Mouse (Mus musculus): ENCODE measurements around the gene Pde6d. TPM values are rescaled to one million over a fixed set of nuclear protein-coding genes. Genes with fewer than 3 reads are reported as not detected.
"Not testable (repeated sequence)": the region's sequence is repeated elsewhere in the genome, so short reads cannot be mapped to it uniquely, and the experiment has no call there.

The Pde6d gene
- polyA plus RNA-seq, 1 experiment: 33.6 TPM

DNA sequence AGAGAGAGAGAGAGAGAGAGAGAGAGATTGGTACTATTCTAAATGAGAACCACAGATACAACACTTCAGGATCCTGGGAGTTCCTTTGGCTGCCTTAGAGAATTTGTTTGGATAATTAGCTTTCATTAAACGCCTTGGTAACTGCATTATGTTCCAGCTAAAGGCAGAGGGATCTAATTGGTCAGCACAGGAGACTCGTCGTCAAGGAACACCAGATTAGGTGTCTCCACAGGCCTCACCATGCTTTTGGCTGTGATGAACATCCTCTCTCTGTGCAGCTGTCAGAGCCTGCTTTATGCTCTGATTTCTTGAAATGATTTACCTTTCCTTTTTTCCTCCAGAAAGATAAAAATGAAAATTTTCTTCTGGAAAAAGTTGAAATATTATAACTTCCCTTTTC is 35.6 kb downstream of the Pde6d start:
- no peak for TF ChIP-seq POLR2A (IDR thresholded peaks at IDR 0.05; ENCODE audit: borderline replicate concordance, low read depth, low read length)
- TF ChIP-seq CTCF (IDR thresholded peaks at IDR 0.05; ENCODE audit: low read depth, low read length): no peak
- Histone ChIP-seq H3K4me1 (ENCODE audit: control insufficient read depth, insufficient read depth, low read length) (no peaks in the 10 kb centered on the region), H3K4me3 (ENCODE audit: insufficient read depth, low read length) (no peak overlapping the region), H3K27ac (ENCODE audit: insufficient read depth, low read depth, low read length) (no peak overlapping the region)

DNA sequence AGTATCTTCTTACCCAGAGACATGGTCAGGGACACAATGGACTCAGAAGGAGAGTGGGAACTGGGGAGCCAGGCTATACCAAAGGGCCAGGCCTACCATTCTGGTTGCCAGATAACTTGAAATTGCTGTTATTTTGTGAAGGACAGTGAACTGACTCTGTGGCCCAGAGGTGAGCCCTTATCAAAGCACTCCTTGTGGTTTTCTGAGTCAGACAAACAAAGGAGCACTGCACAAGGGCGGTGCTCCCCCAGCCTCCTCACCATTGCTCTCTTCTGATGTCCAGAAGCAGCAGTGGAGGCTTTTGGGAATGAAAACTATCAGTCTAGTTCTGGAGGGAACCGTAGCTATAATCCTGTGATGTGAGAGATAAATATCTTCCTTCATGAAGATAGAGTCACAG is 39.8 kb downstream of the Pde6d start:
- TF ChIP-seq POLR2A (IDR thresholded peaks at IDR 0.05; ENCODE audit: borderline replicate concordance, low read depth, low read length): no peak
- Histone ChIP-seq H3K4me1 (ENCODE audit: control insufficient read depth, insufficient read depth, low read length) (no peaks in the 10 kb centered on the region), H3K27ac (ENCODE audit: insufficient read depth, low read depth, low read length) (no peak overlapping the region), H3K4me3 (ENCODE audit: insufficient read depth, low read length) (no peak overlapping the region)

DNA sequence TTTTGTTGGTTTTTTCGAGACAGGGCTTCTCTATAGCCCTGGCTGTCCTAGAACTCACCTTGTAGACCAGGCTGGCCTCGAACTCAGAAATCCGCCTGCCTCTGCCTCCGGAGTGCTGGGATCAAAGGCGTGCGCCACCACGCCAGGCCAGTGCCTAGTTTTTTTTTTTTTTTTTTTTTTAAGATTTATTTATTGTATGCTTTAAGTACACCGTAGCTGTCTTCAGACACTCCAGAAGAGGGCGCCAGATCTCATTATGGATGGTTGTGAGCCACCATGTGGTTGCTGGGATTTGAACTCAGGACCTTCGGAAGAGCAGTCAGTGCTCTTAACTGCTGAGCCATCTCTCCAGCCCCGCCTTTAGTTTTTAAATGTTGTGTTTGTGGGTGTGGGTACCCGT is 42.8 kb downstream of the Pde6d start:
- H3K4me1 ChIP-seq (ENCODE audit: control insufficient read depth, insufficient read depth, low read length); H3K4me3 ChIP-seq (ENCODE audit: insufficient read depth, low read length): not testable (repeated sequence)
- 0 out of 2 replicates have a peak, but pooled peaks have one; percentile 23 for TF ChIP-seq CTCF (IDR thresholded peaks at IDR 0.05; ENCODE audit: low read depth, low read length)

DNA sequence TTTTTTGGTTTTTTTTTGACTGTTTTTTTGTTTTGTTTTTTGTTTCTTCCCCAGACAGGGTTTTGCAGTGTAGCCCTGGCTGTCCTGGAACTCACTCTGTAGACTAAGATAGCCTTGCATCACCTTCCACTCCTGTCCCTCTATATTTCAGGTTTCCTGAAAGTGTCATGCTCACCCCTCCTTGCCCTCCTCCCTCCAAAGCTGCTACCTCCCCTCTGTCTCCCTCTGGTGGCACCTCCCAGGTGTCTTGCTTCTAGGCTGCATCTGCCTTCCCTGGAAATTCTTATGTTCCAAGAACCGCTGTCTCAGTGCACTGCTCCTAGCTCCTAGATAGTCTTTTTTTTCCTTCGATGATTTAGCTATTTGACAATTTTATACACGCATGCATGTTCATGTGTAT is 44.0 kb downstream of the Pde6d start:
- H3K4me3 ChIP-seq (ENCODE audit: insufficient read depth, low read length): no peak overlapping the region
- TF ChIP-seq POLR2A (IDR thresholded peaks at IDR 0.05; ENCODE audit: borderline replicate concordance, low read depth, low read length): no peak
- H3K27ac ChIP-seq (ENCODE audit: insufficient read depth, low read depth, low read length): no peak overlapping the region
- no peaks in the 10 kb centered on the region for H3K4me1 ChIP-seq (ENCODE audit: control insufficient read depth, insufficient read depth, low read length)

More for the DNA sequence above, 42.8 kb downstream of the Pde6d start:
- H3K27ac ChIP-seq (ENCODE audit: insufficient read depth, low read depth, low read length): not testable (repeated sequence)

DNA sequence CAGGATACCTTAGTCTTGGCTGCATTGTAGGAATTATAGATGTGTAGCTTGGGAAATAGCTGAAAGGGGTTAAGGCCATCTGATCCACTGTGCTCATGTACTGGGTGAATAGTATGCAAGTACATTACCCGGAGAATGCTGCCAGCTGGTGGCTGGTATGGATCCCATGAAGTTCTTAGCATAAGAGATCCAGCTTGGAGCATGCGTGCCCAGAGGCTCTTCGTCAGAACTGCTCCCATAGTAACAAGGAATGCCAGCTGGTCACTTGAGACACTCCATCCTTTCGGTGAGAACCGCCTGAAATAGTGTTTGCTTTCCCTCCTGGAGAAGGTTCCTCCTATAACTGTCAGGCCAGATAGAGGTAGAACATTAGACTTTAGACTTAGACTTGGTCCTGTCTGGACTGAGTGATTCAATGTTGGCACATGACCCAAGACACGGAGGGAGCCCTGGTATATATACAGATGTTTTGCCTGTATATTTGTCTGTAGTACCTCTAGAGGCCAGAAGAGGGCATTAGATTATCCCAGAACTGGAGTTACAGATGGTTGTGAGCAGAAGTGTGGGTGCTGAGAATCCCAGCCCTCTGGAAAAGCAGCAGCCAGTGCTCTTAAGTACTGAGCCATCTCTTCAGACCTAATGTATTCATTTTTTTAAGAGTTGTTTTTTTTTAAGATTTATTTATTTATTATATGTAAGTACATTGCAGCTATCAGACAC is 48.9 kb downstream of the Pde6d start:
- Histone ChIP-seq H3K27ac (ENCODE audit: insufficient read depth, low read depth, low read length) (no peak overlapping the region), H3K4me3 (ENCODE audit: insufficient read depth, low read length) (no peak overlapping the region), H3K4me1 (ENCODE audit: control insufficient read depth, insufficient read depth, low read length) (peaks cover 2% of the 10 kb centered on the region; the same call in 1 of the 2 replicates)
- TF ChIP-seq CTCF (IDR thresholded peaks at IDR 0.05; ENCODE audit: low read depth, low read length) (no peak), POLR2A (IDR thresholded peaks at IDR 0.05; ENCODE audit: borderline replicate concordance, low read depth, low read length) (no peak)

DNA sequence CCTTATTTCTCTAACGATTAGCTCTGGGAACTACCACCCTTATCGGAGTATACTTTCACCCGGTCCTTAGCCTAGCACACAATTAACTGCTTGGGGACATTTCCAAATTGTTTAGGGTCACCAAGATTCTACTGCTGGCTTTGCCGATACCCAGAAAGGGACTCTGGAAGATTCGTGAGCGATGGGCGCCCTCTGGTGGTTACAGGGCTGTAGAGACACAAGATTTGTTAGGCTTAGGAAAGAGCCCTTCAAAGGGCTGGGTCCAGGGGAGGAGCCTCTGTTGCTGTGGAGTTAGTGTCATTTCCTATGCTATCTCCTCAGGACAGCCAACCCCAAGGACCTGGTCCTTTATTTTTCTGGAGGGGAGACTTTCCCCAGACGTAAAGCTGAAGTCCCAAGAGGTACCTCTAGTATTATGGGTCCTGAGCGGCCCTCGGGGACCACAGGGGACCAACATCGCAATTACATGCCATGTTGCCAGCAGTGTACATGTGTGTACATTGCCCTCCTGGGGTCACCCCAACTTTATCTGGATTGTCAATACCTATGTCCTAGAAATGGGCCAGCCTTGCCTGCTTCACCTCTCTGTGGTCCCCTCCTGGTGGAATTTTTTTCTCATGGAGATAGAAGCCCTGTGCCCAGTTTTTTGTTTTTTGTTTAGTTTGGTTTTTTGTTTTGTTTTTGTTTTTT is 49.9 kb downstream of the Pde6d start:
- peaks cover 2% of the 10 kb centered on the region; the same call in 1 of the 2 replicates for H3K4me1 ChIP-seq (ENCODE audit: control insufficient read depth, insufficient read depth, low read length)
- no peak overlapping the region for H3K4me3 ChIP-seq (ENCODE audit: insufficient read depth, low read length)
- TF ChIP-seq POLR2A (IDR thresholded peaks at IDR 0.05; ENCODE audit: borderline replicate concordance, low read depth, low read length): no peak
- peak; percentile 81 for TF ChIP-seq CTCF (IDR thresholded peaks at IDR 0.05; ENCODE audit: low read depth, low read length)
- no peak overlapping the region for H3K27ac ChIP-seq (ENCODE audit: insufficient read depth, low read depth, low read length)

DNA sequence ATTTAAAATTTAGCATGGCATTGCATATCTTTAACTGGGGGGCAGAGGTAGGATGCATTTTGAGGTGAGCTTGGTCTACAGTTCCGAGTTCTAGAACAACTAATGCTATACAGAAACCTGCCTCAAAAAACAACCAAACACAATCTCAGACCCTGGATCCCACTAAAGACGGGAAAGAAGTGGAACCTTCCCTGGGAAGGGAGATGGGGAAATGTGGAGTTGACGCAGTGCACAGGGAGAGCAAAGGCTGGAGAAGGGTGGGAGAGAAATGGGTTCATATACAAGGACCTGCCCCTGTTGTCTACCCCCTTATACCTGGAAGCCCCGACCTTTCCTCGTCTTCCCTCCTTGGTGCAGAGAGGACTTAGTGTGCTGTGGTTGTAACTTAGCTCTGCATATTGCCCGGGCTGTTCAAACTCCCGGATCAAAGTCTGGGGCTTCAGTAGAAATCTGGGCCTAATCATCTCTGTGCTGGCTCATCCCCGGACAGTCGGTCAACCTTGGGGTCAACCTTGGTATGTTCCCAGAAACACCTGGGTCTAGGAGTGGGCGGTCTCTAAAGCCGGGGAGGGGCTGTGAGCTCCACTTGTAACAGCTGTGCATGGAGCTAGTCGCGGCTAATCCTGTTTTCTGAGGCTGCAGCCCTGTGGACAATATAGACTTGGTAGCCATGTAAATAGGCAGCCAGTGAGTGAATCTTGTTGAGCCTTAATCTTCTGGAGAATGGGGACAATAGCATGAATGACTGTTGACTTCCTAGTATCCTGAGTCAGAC is 50.7 kb downstream of the Pde6d start:
- no peak for TF ChIP-seq POLR2A (IDR thresholded peaks at IDR 0.05; ENCODE audit: borderline replicate concordance, low read depth, low read length)
- no peak for TF ChIP-seq CTCF (IDR thresholded peaks at IDR 0.05; ENCODE audit: low read depth, low read length)
- H3K27ac ChIP-seq (ENCODE audit: insufficient read depth, low read depth, low read length): no peak overlapping the region
- peaks cover 2% of the 10 kb centered on the region; the same call in 1 of the 2 replicates for H3K4me1 ChIP-seq (ENCODE audit: control insufficient read depth, insufficient read depth, low read length)
- no peak overlapping the region for H3K4me3 ChIP-seq (ENCODE audit: insufficient read depth, low read length)

DNA sequence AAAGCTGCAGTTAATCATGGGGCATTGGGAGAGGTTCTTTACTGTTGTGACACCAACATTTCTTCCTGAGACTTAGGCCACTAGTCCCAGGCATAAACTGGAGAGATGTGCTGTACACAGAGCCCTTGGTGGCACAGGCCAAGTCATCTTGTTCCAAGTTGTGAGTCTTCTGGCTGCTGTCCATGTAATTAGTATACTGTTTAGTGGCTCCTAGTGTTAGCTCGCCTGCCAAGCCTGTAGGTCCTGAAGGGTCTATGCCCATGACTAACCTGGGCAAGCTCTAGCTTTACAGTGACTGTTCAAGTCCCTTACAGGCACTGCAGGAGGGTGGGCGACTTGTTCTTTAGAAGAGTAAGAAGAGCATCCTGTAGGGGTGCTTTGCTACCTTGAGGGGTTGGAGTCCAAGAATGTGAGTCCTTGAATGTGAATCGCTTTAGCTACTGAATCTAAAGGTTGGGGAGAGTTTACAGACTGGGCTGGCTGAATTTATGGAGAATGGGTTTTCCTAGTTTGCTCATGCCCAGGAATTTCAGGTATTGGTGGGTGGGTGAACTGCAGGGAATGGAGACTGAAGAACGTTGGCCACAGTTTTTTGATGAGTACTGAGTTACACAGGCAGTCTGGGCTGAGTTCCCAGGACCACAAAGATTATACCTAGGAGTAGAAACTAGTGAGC is 51.4 kb downstream of the Pde6d start:
- peaks cover 2% of the 10 kb centered on the region; the same call in 1 of the 2 replicates for H3K4me1 ChIP-seq (ENCODE audit: control insufficient read depth, insufficient read depth, low read length)
- TF ChIP-seq CTCF (IDR thresholded peaks at IDR 0.05; ENCODE audit: low read depth, low read length) (no peak), POLR2A (IDR thresholded peaks at IDR 0.05; ENCODE audit: borderline replicate concordance, low read depth, low read length) (no peak)
- no peak overlapping the region for H3K27ac ChIP-seq (ENCODE audit: insufficient read depth, low read depth, low read length)
- no peak overlapping the region for H3K4me3 ChIP-seq (ENCODE audit: insufficient read depth, low read length)

DNA sequence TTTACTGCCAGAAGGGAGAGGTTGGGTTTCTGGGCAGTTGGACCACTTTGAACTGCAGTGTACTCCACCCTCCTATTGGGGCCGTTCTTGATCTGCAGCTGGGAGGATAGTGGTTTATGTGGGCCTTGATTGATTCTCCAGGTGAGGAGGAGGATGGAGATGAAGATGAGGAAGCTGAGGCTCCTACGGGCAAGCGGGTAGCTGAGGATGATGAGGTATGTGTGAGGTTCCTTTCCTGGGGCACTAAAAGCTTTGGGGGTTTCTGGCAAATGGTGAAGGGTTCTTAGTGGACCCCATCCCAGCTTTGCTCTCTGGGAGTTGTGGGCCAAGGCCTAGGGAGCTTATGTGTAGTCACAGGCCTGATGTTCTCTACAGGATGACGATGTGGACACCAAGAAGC is 52.8 kb downstream of the Pde6d start:
- peaks cover 4% of the 10 kb centered on the region; the same call in 1 of the 2 replicates for H3K4me1 ChIP-seq (ENCODE audit: control insufficient read depth, insufficient read depth, low read length)
- peak overlapping the region; percentile 97 for H3K4me3 ChIP-seq (ENCODE audit: insufficient read depth, low read length)
- no peak overlapping the region for H3K27ac ChIP-seq (ENCODE audit: insufficient read depth, low read depth, low read length)
- TF ChIP-seq CTCF (IDR thresholded peaks at IDR 0.05; ENCODE audit: low read depth, low read length) (no peak), POLR2A (IDR thresholded peaks at IDR 0.05; ENCODE audit: borderline replicate concordance, low read depth, low read length) (no peak)
